Mouse (Mus musculus) liver, adult 2 months (tissue): ENCODE data around the gene Lrp1. TPM values are rescaled to one million over a fixed set of nuclear protein-coding genes. Genes with fewer than 3 reads are reported as not detected.

Experiments used
- DNase-seq: peaks from one replicate; pipeline ENCODE4 v3.0.0-alpha.2; 2011; ENCODE audit warnings: low read depth, low spot score; ENCODE audit errors: extremely low read depth
- H3K27ac ChIP-seq: fragments of 200-500 bp; replicated peaks from 2 replicates; pipeline ENCODE4 v1.5.1; 2012; ENCODE audit warnings: low read depth, mild to moderate bottlenecking, control low read depth, inconsistent platforms, low read length; ENCODE audit not compliant: insufficient read depth
- H3K27me3 ChIP-seq: fragments of 200-500 bp; 2 replicates; pipeline ENCODE4 v1.6.1; 2012; ENCODE audit warnings: mild to moderate bottlenecking, moderate library complexity, low read length, inconsistent platforms; ENCODE audit not compliant: control insufficient read depth, insufficient read depth
- H3K36me3 ChIP-seq: fragments of 200-500 bp; 2 replicates; pipeline ENCODE4 v1.6.1; 2012; ENCODE audit warnings: low read length, inconsistent platforms; ENCODE audit not compliant: control insufficient read depth, insufficient read depth
- H3K4me1 ChIP-seq: fragments of 200-500 bp; 2 replicates; pipeline ENCODE4 v1.6.1; 2011; ENCODE audit warnings: low read length; ENCODE audit not compliant: control insufficient read depth, insufficient read depth
- H3K4me3 ChIP-seq: fragments of 200-500 bp; 2 replicates; pipeline ENCODE4 v1.5.1; 2011; ENCODE audit warnings: low read depth, mild to moderate bottlenecking, control low read depth, low read length, moderate library complexity; ENCODE audit not compliant: insufficient read depth
- H3K79me2 ChIP-seq: fragments of 200-500 bp; 2 replicates; pipeline ENCODE4 v1.6.1; 2012; ENCODE audit warnings: inconsistent platforms, mild to moderate bottlenecking, low read length, moderate library complexity; ENCODE audit not compliant: control insufficient read depth, insufficient read depth
- H3K9ac ChIP-seq: fragments of 200-500 bp; 2 replicates; pipeline ENCODE4 v1.6.1; 2012; ENCODE audit warnings: low read depth, mild to moderate bottlenecking, control low read depth, inconsistent platforms, low read length
- CTCF ChIP-seq: fragments of 200-500 bp; IDR thresholded peaks from 2 replicates; pipeline ENCODE4 v1.5.1; 2011; ENCODE audit warnings: low read depth, low read length, control low read depth
- POLR2A ChIP-seq: fragments of 200-500 bp; IDR thresholded peaks from 2 replicates; pipeline ENCODE4 v1.6.1; 2011; ENCODE audit warnings: low read length, control low read depth; ENCODE audit not compliant: insufficient read depth; ENCODE audit errors: extremely low read depth
- WGBS: fragments of 180-500 bp; shearing (Covaris S2); methylation state at CpG from one replicate; pipeline ENCODE4 v1.1.7; 2018; 5-methylcytosine and 5-hydroxymethylcytosine counted together
- polyA plus RNA-seq: library from polyadenylated mRNA; depleted of rRNA; stranded (reverse); fragments of >200 nt; gene quantifications from 2 replicates; pipeline ENCODE4 v1.2.3, GENCODE M21; 2012
- total RNA-seq: library from RNA; depleted of rRNA; stranded (reverse); fragments of >200 nt; gene quantifications from 2 replicates; pipeline ENCODE4 v1.2.3, GENCODE M21; 2014

The Lrp1 gene
- total and polyA plus RNA-seq, 2 experiments = 193 to 354 TPM

- Histone ChIP-seq H3K79me2 (peaks cover 2% of the 10 kb centered on the region; the same call in 1 of the 2 replicates), H3K4me3 (no peak overlapping the region), H3K27ac (peak overlapping the region; percentile 74), H3K36me3 (peaks cover 25% of the 10 kb centered on the region), H3K4me1 (peaks cover 40% of the 10 kb centered on the region), H3K27me3 (no peaks in the 10 kb centered on the region), H3K9ac (peak overlapping the region; percentile 40)
- DNase-seq = peak; percentile 90
- 10% methylated on average over 17 of the region's 17 CpGs for WGBS
- TF ChIP-seq POLR2A (no peak), CTCF (no peak)
Measured at GRCm38 (mm10) chr10:127599779-127600541, 21.0 kb downstream of the Lrp1 start.

- H3K27me3 ChIP-seq = no peaks in the 10 kb centered on the region
- H3K9ac ChIP-seq = no peak overlapping the region
- H3K79me2 ChIP-seq = peaks cover 2% of the 10 kb centered on the region; the same call in 1 of the 2 replicates
- WGBS = 67% methylated on average over 11 of the region's 11 CpGs
- no peak for DNase-seq
- H3K27ac ChIP-seq = peak overlapping the region; percentile 74
- TF ChIP-seq CTCF (no peak), POLR2A (no peak)
- H3K4me1 ChIP-seq = peaks cover 33% of the 10 kb centered on the region
- no peak overlapping the region for H3K4me3 ChIP-seq
- peaks cover 32% of the 10 kb centered on the region for H3K36me3 ChIP-seq
Measured at GRCm38 (mm10) chr10:127599252-127599651, 21.7 kb downstream of the Lrp1 start.

- no peak for DNase-seq
- Histone ChIP-seq H3K4me3 (no peak overlapping the region), H3K4me1 (peaks cover 27% of the 10 kb centered on the region), H3K79me2 (peaks cover 5% of the 10 kb centered on the region; the same call in 1 of the 2 replicates), H3K36me3 (peaks cover 38% of the 10 kb centered on the region), H3K9ac (no peak overlapping the region), H3K27ac (no peak overlapping the region), H3K27me3 (no peaks in the 10 kb centered on the region)
- WGBS = 77% methylated on average over 8 of the region's 8 CpGs
- TF ChIP-seq CTCF (no peak), POLR2A (no peak)
Measured at GRCm38 (mm10) chr10:127598607-127599006, 22.3 kb downstream of the Lrp1 start.

GRCm38 (mm10) chr10:127597311-127597901 lies 23.5 kb downstream of the Lrp1 start:
- Histone ChIP-seq H3K36me3 (peaks cover 43% of the 10 kb centered on the region), H3K27me3 (no peaks in the 10 kb centered on the region), H3K4me1 (peaks cover 18% of the 10 kb centered on the region), H3K9ac (no peak overlapping the region), H3K4me3 (no peak overlapping the region), H3K79me2 (peaks cover 6% of the 10 kb centered on the region; the same call in 1 of the 2 replicates), H3K27ac (peak overlapping the region; percentile 40)
- WGBS = 74% methylated on average over 5 of the region's 5 CpGs
- no peak for DNase-seq
- no peak for TF ChIP-seq CTCF

GRCm38 (mm10) chr10:127596321-127596941 lies 24.5 kb downstream of the Lrp1 start:
- Histone ChIP-seq H3K4me1 (peaks cover 16% of the 10 kb centered on the region), H3K27ac (peak overlapping the region; percentile 40), H3K79me2 (peaks cover 6% of the 10 kb centered on the region), H3K36me3 (peaks cover 38% of the 10 kb centered on the region), H3K4me3 (no peak overlapping the region), H3K27me3 (no peaks in the 10 kb centered on the region), H3K9ac (no peak overlapping the region)
- 60% methylated on average over 7 of the region's 7 CpGs for WGBS
- DNase-seq = peak; percentile 46
- TF ChIP-seq POLR2A (no peak), CTCF (no peak)
